Mouse (Mus musculus): ENCODE data around the gene Parl. TPM values are rescaled to one million over a fixed set of nuclear protein-coding genes. Genes with fewer than 3 reads are reported as not detected.

Gene Parl
- polyA plus RNA-seq, 1 experiment from 2014 or later: 96.3 TPM

DNA sequence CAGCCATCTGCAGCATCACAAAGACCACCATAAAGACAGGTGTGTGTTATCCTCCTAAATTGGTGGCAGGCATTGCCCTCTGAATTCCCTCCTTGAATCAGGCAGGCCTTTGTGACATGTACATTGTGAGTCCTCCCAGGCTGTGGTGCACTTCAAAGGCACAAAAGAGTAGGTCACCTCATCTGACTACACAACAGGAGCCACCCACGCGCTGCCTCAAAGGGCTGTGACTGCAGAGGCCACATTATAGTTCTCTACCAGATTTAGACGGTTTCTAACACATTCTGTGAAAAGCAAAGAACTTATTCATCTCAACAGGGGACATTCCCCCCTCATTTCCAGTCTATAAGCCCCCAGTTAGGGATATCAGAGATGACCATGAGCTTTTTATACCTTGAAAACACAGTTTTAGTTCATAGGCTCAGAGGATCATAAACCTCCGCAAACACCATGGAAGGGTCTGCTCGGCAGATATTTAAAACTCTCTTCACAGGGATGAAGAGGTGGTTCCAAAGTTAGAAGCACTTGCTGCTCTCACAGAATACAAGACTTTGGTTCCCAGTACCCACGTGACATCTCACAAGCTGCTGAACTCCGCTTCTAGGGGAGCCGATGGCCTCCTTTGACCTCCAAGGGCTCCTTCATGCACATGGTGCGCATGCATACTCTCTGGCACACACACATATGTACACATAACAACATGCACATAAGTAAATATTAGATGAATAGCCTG, 53.6 kb downstream of the Parl start:
- H3K9ac ChIP-seq (ENCODE audit: low read length): no peak overlapping the region
- ATAC-seq (ENCODE audit: insufficient read depth, low FRiP score, low TSS enrichment) (no peak), DNase-seq (ENCODE audit: low spot score) (no peak)
- no peak overlapping the region for H3K4me2 ChIP-seq (ENCODE audit: low read depth)
- no peaks in the 10 kb centered on the region for H3K27me3 ChIP-seq (ENCODE audit: control insufficient read depth, insufficient read depth, low read length)
- no peaks in the 10 kb centered on the region for H3K9me3 ChIP-seq (ENCODE audit: control insufficient read depth, low read length)
- WGBS: 86% methylated on average over 9 of the region's 9 CpGs
- no peak overlapping the region for H3K4me3 ChIP-seq (ENCODE audit: low read depth, low read length)
- H3K36me3 ChIP-seq (ENCODE audit: control insufficient read depth, insufficient read depth, low read length): no peaks in the 10 kb centered on the region
- no peaks in the 10 kb centered on the region for H3K4me1 ChIP-seq (ENCODE audit: control insufficient read depth, insufficient read depth, low read length)
- H3K27ac ChIP-seq (ENCODE audit: low read depth, low read length): no peak overlapping the region

DNA sequence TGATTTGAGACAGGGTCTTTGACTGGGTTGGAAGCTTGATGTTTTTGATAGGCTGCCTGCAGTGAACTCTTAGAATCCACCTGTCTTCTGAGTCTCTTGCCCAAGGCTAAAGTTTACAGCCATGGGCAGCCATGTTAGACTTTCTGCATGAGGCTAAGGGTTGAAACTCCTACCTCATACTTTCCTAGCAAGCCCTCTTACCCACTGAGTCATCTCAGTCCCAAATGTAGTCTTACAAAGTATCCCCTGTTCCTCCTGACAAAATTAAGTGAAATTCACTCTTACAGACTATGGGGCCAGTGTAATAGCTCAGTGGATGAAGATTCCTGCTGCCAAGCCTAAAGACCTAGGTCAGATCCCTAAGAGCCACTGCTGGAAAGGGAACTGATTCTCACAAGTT, 55.1 kb downstream of the Parl start:
- no peaks in the 10 kb centered on the region for H3K36me3 ChIP-seq (ENCODE audit: control insufficient read depth, insufficient read depth, low read length)
- H3K27me3 ChIP-seq (ENCODE audit: control insufficient read depth, insufficient read depth, low read length): no peaks in the 10 kb centered on the region
- DNase-seq (ENCODE audit: low spot score): no peak
- no peak for ATAC-seq (ENCODE audit: insufficient read depth, low FRiP score, low TSS enrichment)
- H3K27ac ChIP-seq (ENCODE audit: low read depth, low read length): no peak overlapping the region
- H3K4me2 ChIP-seq (ENCODE audit: low read depth): no peak overlapping the region
- H3K9ac ChIP-seq (ENCODE audit: low read length): no peak overlapping the region
- no peak overlapping the region for H3K4me3 ChIP-seq (ENCODE audit: low read depth, low read length)
- H3K4me1 ChIP-seq (ENCODE audit: control insufficient read depth, insufficient read depth, low read length): no peaks in the 10 kb centered on the region
- H3K9me3 ChIP-seq (ENCODE audit: control insufficient read depth, low read length): no peaks in the 10 kb centered on the region

DNA sequence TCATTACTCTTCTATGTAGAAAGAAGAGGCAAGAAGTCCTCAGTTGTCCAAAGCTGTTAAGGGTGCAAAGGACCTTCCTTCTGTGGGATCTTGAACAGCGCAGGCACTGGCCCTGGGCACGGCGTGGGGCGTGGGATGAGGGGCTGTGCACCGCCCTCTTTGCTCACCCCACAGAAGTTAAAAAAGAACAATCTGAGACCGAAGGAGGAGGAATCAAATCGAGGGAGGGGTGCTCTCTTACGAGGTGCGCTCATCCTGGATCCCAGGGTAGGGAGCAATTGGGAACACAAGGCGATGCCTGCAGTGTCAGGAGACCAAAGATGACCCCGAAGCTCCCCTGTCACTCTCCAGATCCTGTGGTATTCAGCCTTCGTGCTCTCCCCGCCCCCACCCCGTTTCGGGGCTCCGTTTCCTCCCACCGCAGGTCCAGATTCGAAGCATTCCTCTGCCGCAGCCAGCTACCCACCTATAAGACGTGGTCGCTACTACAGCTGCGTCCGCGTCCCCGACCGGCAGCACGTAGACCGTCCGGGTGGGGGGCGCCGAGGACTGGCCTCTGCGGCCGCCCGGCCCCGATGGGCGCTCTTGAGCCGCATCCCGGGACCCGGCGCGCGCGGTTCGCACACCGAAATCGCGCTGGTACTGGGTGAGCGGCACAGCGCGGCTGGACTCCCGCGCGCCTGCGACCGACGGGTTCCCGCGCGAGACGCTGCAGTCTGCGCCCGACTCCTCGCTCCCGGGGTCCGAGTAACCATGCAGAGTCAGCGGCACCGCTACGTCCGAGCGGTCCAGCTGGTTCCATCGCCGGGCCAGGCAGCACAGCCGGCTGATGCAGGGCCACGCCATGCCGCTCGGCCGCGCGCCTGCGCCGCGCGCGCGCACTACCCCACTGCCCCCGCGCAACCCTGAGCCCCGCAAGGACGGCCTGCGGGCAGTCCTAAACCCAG, 61.4 kb downstream of the Parl start, which contains the start of gene Map6d1:
Map6d1 (minus strand) TSS at position 891 of the 947 bp plus-strand sequence.
- WGBS: under 1% methylated on average over 86 of the region's 90 CpGs

DNA sequence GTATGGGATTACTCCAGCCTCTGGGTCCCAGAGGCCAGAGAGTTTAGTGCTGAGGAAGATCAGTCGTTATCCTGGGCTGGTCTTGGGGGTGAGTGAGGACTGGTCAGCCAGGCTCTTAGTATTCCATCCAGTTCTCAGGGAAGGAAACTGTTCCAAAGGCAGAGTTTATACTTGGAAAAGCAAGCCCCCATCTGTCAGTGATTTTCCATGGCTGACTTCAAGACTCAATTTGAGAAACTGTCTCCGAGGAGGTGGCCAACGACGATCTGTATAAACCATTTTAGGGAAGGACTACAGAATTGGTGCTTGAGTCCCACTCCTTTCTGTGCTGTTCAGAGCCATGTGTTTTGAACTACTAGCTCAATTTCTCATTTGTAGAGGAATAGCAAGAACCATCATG, 63.5 kb downstream of the Parl start:
- Histone ChIP-seq H3K27me3 (ENCODE audit: control insufficient read depth, insufficient read depth, low read length) (no peaks in the 10 kb centered on the region), H3K9me3 (ENCODE audit: control insufficient read depth, low read length) (no peaks in the 10 kb centered on the region), H3K9ac (ENCODE audit: low read length) (no peak overlapping the region), H3K4me2 (ENCODE audit: low read depth) (no peak overlapping the region), H3K4me1 (ENCODE audit: control insufficient read depth, insufficient read depth, low read length) (no peaks in the 10 kb centered on the region; the same call in 1 of the 2 replicates), H3K36me3 (ENCODE audit: control insufficient read depth, insufficient read depth, low read length) (no peaks in the 10 kb centered on the region), H3K27ac (ENCODE audit: low read depth, low read length) (no peak overlapping the region), H3K4me3 (ENCODE audit: low read depth, low read length) (no peak overlapping the region)
- ATAC-seq (ENCODE audit: insufficient read depth, low FRiP score, low TSS enrichment) (no peak), DNase-seq (ENCODE audit: low spot score) (no peak)
- 89% methylated on average over 4 of the region's 4 CpGs for WGBS

More for the DNA sequence above, 61.4 kb downstream of the Parl start, which contains the start of gene Map6d1:
- Histone ChIP-seq H3K9me3 (ENCODE audit: control insufficient read depth, low read length) (no peaks in the 10 kb centered on the region), H3K4me3 (ENCODE audit: low read depth, low read length) (peak within 1 kb of the TSS; percentile 53), H3K27me3 (ENCODE audit: control insufficient read depth, insufficient read depth, low read length) (no peaks in the 10 kb centered on the region), H3K27ac (ENCODE audit: low read depth, low read length) (no peak within 1 kb of the TSS; the same call in 1 of the 2 replicates), H3K9ac (ENCODE audit: low read length) (peak within 1 kb of the TSS; percentile 67), H3K4me1 (ENCODE audit: control insufficient read depth, insufficient read depth, low read length) (no peaks in the 10 kb centered on the region; the same call in 1 of the 2 replicates), H3K36me3 (ENCODE audit: control insufficient read depth, insufficient read depth, low read length) (no peaks in the 10 kb centered on the region), H3K4me2 (ENCODE audit: low read depth) (peak within 1 kb of the TSS; percentile 86)
- peak; percentile 73 for DNase-seq (ENCODE audit: low spot score)
- ATAC-seq (ENCODE audit: insufficient read depth, low FRiP score, low TSS enrichment): peak; percentile 86

DNA sequence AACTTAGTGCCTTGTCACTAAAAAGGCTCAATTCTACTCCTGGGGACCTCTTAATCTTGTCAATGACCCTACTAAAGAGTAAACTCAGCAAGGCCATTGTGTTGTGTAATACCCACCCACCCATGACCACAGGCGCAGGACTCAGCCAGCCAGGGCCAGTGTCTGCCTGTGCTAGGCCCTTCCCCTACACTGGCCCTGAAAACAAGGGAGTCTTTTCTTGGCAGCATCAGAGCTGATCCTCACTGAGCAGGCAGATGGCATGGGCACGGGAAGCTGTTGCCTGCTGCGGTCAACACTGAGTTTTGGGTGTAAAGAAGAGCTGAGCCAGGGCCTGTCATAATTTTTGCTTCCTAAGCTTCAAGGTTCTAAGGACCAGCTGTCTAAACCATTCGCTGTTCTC, 64.8 kb downstream of the Parl start:
- Histone ChIP-seq H3K27ac (ENCODE audit: low read depth, low read length) (no peak overlapping the region), H3K4me2 (ENCODE audit: low read depth) (no peak overlapping the region), H3K4me3 (ENCODE audit: low read depth, low read length) (no peak overlapping the region), H3K27me3 (ENCODE audit: control insufficient read depth, insufficient read depth, low read length) (no peaks in the 10 kb centered on the region), H3K9me3 (ENCODE audit: control insufficient read depth, low read length) (no peaks in the 10 kb centered on the region), H3K36me3 (ENCODE audit: control insufficient read depth, insufficient read depth, low read length) (no peaks in the 10 kb centered on the region), H3K4me1 (ENCODE audit: control insufficient read depth, insufficient read depth, low read length) (no peaks in the 10 kb centered on the region; the same call in 1 of the 2 replicates), H3K9ac (ENCODE audit: low read length) (no peak overlapping the region)
- DNase-seq (ENCODE audit: low spot score): no peak
- 73% methylated on average over 4 of the region's 4 CpGs for WGBS
- no peak for ATAC-seq (ENCODE audit: insufficient read depth, low FRiP score, low TSS enrichment)

DNA sequence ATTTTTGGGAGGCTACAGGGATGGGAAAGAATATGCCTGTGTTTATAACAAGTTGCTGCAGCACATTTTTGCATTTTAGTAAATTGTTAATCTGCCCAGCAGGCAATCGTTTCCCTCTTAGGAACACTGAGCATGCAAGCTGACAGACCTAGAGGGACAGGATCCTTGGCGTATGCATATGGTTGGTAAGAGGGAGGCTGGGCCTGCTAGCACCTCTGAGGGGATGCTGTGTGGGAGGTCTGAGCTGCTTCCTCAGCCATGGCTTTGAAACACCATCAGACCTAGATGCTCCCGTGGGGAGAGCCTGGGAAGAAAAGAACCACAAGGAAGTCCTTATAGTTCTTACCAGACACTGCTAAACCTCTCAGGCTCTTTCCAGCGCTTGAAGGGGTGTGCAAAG, 67.8 kb downstream of the Parl start:
- DNase-seq (ENCODE audit: low spot score) (no peak), ATAC-seq (ENCODE audit: insufficient read depth, low FRiP score, low TSS enrichment) (no peak)
- H3K4me3 ChIP-seq (ENCODE audit: low read depth, low read length): no peak overlapping the region
- H3K4me2 ChIP-seq (ENCODE audit: low read depth): no peak overlapping the region
- no peaks in the 10 kb centered on the region; the same call in 1 of the 2 replicates for H3K4me1 ChIP-seq (ENCODE audit: control insufficient read depth, insufficient read depth, low read length)
- H3K27ac ChIP-seq (ENCODE audit: low read depth, low read length): no peak overlapping the region
- no peak overlapping the region for H3K9ac ChIP-seq (ENCODE audit: low read length)
- H3K9me3 ChIP-seq (ENCODE audit: control insufficient read depth, low read length): no peaks in the 10 kb centered on the region
- 70% methylated on average over 4 of the region's 4 CpGs for WGBS
- H3K27me3 ChIP-seq (ENCODE audit: control insufficient read depth, insufficient read depth, low read length): no peaks in the 10 kb centered on the region
- H3K36me3 ChIP-seq (ENCODE audit: control insufficient read depth, insufficient read depth, low read length): peaks cover 10% of the 10 kb centered on the region

Other genes starting within 250 kb of the Parl start
- 44.9 and 46.9 TPM in 2 replicates for gene Klhl24, start 204.8 kb downstream of the Parl start, polyA plus RNA-seq (2014; fragmentation: Nextera tagmentation; extraction: Ambion mirVana)
- 39.7 and 41.5 TPM in 2 replicates for gene Yeats2, start 161.3 kb downstream of the Parl start, polyA plus RNA-seq (2014; fragmentation: Nextera tagmentation; extraction: Ambion mirVana)
- gene Map6d1, start 61.0 kb downstream of the Parl start, polyA plus RNA-seq (2014; fragmentation: Nextera tagmentation; extraction: Ambion mirVana): 1.8 and 2.0 TPM in 2 replicates
- gene Cyp2ab1, start 23.0 kb upstream of the Parl start, polyA plus RNA-seq (2014; fragmentation: Nextera tagmentation; extraction: Ambion mirVana): not detected in 2 replicates
- 74.4 and 80.9 TPM in 2 replicates for gene Abcc5, start 124.0 kb upstream of the Parl start, polyA plus RNA-seq (2014; fragmentation: Nextera tagmentation; extraction: Ambion mirVana)
- 130 and 137 TPM in 2 replicates for gene Eif2b5, start 196.4 kb upstream of the Parl start, polyA plus RNA-seq (2014; fragmentation: Nextera tagmentation; extraction: Ambion mirVana)
- gene Dvl3, start 214.6 kb upstream of the Parl start, polyA plus RNA-seq (2014; fragmentation: Nextera tagmentation; extraction: Ambion mirVana): 58.1 and 62.7 TPM in 2 replicates
- gene Ap2m1, start 233.1 kb upstream of the Parl start, polyA plus RNA-seq (2014; fragmentation: Nextera tagmentation; extraction: Ambion mirVana): 886 and 907 TPM in 2 replicates
- gene Abcf3, start 246.2 kb upstream of the Parl start, polyA plus RNA-seq (2014; fragmentation: Nextera tagmentation; extraction: Ambion mirVana): 59.5 and 61.3 TPM in 2 replicates